Mouse (Mus musculus): ENCODE data around the gene Cd72.

Cd72 gene

GRCm38 (mm10) chr4:43406162-43406971 lies 48.1 kb downstream of the Cd72 start:
- DNase-seq (ENCODE audit: low spot score in 2 of 2): peak; percentile 64

GRCm38 (mm10) chr4:43404697-43405096 lies 49.7 kb downstream of the Cd72 start:
- no peak for DNase-seq (ENCODE audit: low spot score in 2 of 2)

DNA sequence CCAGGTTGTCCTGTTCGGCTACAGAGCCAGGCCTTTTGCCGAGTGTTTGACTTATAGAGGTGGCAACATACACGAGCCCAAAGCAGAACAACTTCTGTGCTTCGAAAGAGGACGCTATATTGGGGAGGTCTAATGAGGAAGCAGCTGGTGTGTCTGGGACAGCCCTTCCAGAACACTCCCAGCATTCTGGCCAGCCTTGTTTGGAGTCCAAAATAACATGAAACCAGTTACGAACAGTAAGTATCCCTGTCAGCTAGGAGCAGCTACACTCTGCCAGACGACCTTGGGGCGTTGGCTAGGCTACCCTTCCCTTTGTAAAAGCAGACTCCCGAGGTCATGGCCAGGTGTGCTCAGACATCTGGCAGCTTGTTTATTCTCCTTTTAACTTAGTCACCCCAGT lies 52.2 kb downstream of the Cd72 start:
- no peak for DNase-seq (ENCODE audit: low spot score in 2 of 2)

- no peak for DNase-seq (ENCODE audit: low spot score in 2 of 2)
These were observed 52.9 kb downstream of the Cd72 start for GRCm38 (mm10) chr4:43401486-43401885.

- DNase-seq (ENCODE audit: low spot score in 2 of 2): no peak
These were observed 53.5 kb downstream of the Cd72 start for GRCm38 (mm10) chr4:43400976-43401375.

- no peak for DNase-seq (ENCODE audit: low spot score in 2 of 2)
These were observed 54.9 kb downstream of the Cd72 start for GRCm38 (mm10) chr4:43399391-43400131.

DNA sequence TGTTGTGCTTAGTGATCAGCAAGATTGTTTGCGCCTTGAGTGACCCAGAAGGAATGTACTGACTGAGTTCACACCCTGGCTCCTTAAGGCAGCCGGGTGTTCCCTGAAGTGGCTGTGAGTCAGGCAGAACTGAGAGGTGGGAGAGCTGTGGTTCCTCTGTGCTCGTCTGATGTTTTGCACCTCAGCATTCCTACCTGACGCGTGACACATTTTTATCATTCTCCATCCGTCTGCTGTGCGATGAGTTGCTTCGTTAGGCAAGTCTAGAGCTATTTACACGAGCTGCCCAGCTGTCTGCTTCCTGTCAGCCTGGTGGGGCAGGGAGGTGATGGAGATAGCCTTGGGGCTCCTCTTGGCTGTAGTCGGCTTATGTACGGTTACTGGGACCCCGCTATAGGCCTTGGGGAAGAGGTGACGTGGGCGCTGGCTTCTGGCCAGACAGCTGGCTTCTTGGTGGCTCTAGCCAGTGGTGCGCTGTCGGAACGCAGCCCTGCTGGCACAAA lies 55.5 kb downstream of the Cd72 start:
- no peak for DNase-seq (ENCODE audit: low spot score in 2 of 2)

DNA sequence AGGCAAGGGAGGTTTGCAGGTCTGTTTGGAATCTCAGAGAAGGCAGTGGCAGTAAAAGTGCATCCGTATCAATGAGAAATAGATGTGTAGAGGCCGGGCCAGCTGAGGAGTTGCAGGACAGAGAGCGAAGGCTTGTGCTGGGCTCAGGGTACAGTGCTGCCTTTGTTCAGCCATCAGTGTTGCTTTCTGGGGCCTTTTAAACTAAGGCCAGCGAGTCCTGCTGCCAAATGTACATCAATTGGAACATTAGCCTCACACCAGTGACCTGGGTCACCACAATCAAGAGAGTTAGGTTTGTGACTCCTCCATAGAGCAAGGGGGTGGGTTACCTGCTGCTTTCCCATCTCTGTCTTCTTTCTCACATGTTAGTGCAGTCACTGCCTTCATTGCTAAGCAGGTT lies 56.4 kb downstream of the Cd72 start:
- no peak for DNase-seq (ENCODE audit: low spot score in 2 of 2)

All from frontal cortex, postnatal 14 days (tissue).